In genomic region chr11:65159791-65160190, GRCm38 (mm10) we compare ENCODE assay signal across 29 mouse cellular contexts. TPM values are rescaled to one million over a fixed set of nuclear protein-coding genes. Genes with fewer than 3 reads are reported as not detected.
A peak's percentile ranks its signal among the peaks of the same experiment; 100 is the strongest.
DNase-seq lines count a peak whose midpoint lies in the region; ATAC-seq and TF ChIP-seq lines count a peak whose summit lies in the region.
"Had no signal": no experiment of that assay in that cellular context is flagged by ENCODE, and none has a peak within 500 bp of the region (broad histone marks: within the 10 kb centered on the region; RNA-seq: fewer than 3 reads in every experiment).

Gene 1700086D15Rik, minus strand, starts transcription at chr11:65159891.

- DNase-seq in heart, postnatal 36 days, result no peak
- DNase-seq in hindbrain, postnatal 0 days (ENCODE audit: low spot score), result no peak
- no peak for DNase-seq in lung, postnatal 0 days (ENCODE audit: low spot score)
- no peak for DNase-seq in lung, adult 2 months
- DNase-seq in gastrocnemius, postnatal 14 days, result no peak
- DNase-seq: adrenal gland, postnatal 36 days; cerebellum, adult 9-11 months; gastrocnemius, postnatal 36 days; kidney, adult 2 months; right cerebral cortex, adult 18-20 months; right cerebral cortex, postnatal 4 days; thymus, adult 2 months; thymus, postnatal 4 days had no signal

- 0 out of 2 replicates have a peak, but pooled peaks cover 5% of the 10 kb centered on the region for H3K27me3 ChIP-seq in heart, embryonic 13.5 days (replicated peaks)
- no peaks in the 10 kb centered on the region for H3K27me3 ChIP-seq in hindbrain, postnatal 0 days (ENCODE audit: insufficient read depth, low read length)
- H3K27me3 ChIP-seq in hindbrain, embryonic 16.5 days (replicated peaks; ENCODE audit: control insufficient read depth, insufficient read depth, low read length), result no peaks in the 10 kb centered on the region
- no peaks in the 10 kb centered on the region for H3K27me3 ChIP-seq in lung, postnatal 0 days (replicated peaks; ENCODE audit: insufficient read depth, low read length)
- H3K27me3 ChIP-seq in E14TG2a.4 (ENCODE audit: insufficient read depth, low read length), result no peaks in the 10 kb centered on the region; the same call in 1 of the 2 replicates

- H3K36me3 ChIP-seq in heart, embryonic 13.5 days, result no peaks in the 10 kb centered on the region
- H3K36me3 ChIP-seq in hindbrain, postnatal 0 days (ENCODE audit: insufficient read depth, low read length), result no peaks in the 10 kb centered on the region
- no peaks in the 10 kb centered on the region for H3K36me3 ChIP-seq in hindbrain, embryonic 16.5 days (ENCODE audit: control insufficient read depth, insufficient read depth, low read length)
- H3K36me3 ChIP-seq in lung, postnatal 0 days (ENCODE audit: insufficient read depth, low read length), result no peaks in the 10 kb centered on the region
- no peaks in the 10 kb centered on the region for H3K36me3 ChIP-seq in E14TG2a.4 (ENCODE audit: insufficient read depth, low read length)
- H3K36me3 ChIP-seq: forebrain, embryonic 10.5 days; G1E; midbrain, embryonic 12.5 days had no signal

- H3K27ac ChIP-seq in heart, embryonic 13.5 days (replicated peaks), result no peak within 1 kb of the TSS
- no peak within 1 kb of the TSS for H3K27ac ChIP-seq in hindbrain, postnatal 0 days
- no peak within 1 kb of the TSS for H3K27ac ChIP-seq in hindbrain, embryonic 16.5 days (ENCODE audit: low read depth, low read length)
- peak within 1 kb of the TSS; percentile 88; the same call in 1 of the 2 replicates for H3K27ac ChIP-seq in lung, postnatal 0 days (ENCODE audit: low read length)
- H3K27ac ChIP-seq: forebrain, embryonic 10.5 days; kidney, postnatal 0 days; midbrain, embryonic 12.5 days had no signal

- 85% methylated on average over 5 of the region's 5 CpGs for WGBS in heart, embryonic 13.5 days
- 96% methylated on average over 5 of the region's 5 CpGs for WGBS in hindbrain, postnatal 0 days
- WGBS in hindbrain, embryonic 16.5 days, result 95% methylated on average over 5 of the region's 5 CpGs
- 80% methylated on average over 5 of the region's 5 CpGs for WGBS in lung, postnatal 0 days
- WGBS in lung, adult 2 months, result 84% methylated on average over 5 of the region's 5 CpGs

- H3K4me1 ChIP-seq in heart, embryonic 13.5 days, result peaks cover 39% of the 10 kb centered on the region
- peaks cover 11% of the 10 kb centered on the region; the same call in 1 of the 2 replicates for H3K4me1 ChIP-seq in hindbrain, postnatal 0 days (ENCODE audit: insufficient read depth, low read length)
- H3K4me1 ChIP-seq in hindbrain, embryonic 16.5 days (ENCODE audit: control insufficient read depth, insufficient read depth, low read depth, low read length), result peaks cover 12% of the 10 kb centered on the region
- H3K4me1 ChIP-seq in lung, postnatal 0 days (ENCODE audit: insufficient read depth, low read depth, low read length), result 0 out of 2 replicates have a peak, but pooled peaks cover 5% of the 10 kb centered on the region
- peaks cover 5% of the 10 kb centered on the region for H3K4me1 ChIP-seq in lung, adult 2 months (ENCODE audit: control insufficient read depth, insufficient read depth, low read length)
- H3K4me1 ChIP-seq in E14TG2a.4 (replicated peaks; ENCODE audit: low read depth, low read length), result peaks cover 30% of the 10 kb centered on the region

- peak within 1 kb of the TSS; percentile 95 for H3K4me2 ChIP-seq in heart, embryonic 13.5 days
- peak within 1 kb of the TSS; percentile 89 for H3K4me2 ChIP-seq in hindbrain, postnatal 0 days (ENCODE audit: low read depth, low read length)
- H3K4me2 ChIP-seq in hindbrain, embryonic 16.5 days (ENCODE audit: low read length), result no peak within 1 kb of the TSS; the same call in 1 of the 2 replicates
- peak within 1 kb of the TSS; percentile 35 for H3K4me2 ChIP-seq in lung, postnatal 0 days (replicated peaks; ENCODE audit: low read depth, low read length)

- H3K9ac ChIP-seq in heart, embryonic 13.5 days, result no peak within 1 kb of the TSS
- H3K9ac ChIP-seq in hindbrain, postnatal 0 days (replicated peaks; ENCODE audit: low read length), result no peak within 1 kb of the TSS
- H3K9ac ChIP-seq in hindbrain, embryonic 16.5 days (ENCODE audit: low read depth, low read length), result no peak within 1 kb of the TSS
- H3K9ac ChIP-seq in lung, postnatal 0 days (replicated peaks; ENCODE audit: low read depth), result no peak within 1 kb of the TSS
- H3K9ac ChIP-seq: midbrain, embryonic 12.5 days had no signal

- no peak for TF ChIP-seq POLR2A in lung, adult 2 months (IDR thresholded peaks at IDR 0.05; ENCODE audit: borderline replicate concordance, extremely low read depth, low read depth, low read length)

- no peak for TF ChIP-seq EP300 in lung, postnatal 0 days (IDR thresholded peaks at IDR 0.05)

- H3K9me3 ChIP-seq in heart, embryonic 13.5 days, result no peaks in the 10 kb centered on the region
- no peaks in the 10 kb centered on the region for H3K9me3 ChIP-seq in hindbrain, postnatal 0 days (ENCODE audit: low read length)
- no peaks in the 10 kb centered on the region for H3K9me3 ChIP-seq in hindbrain, embryonic 16.5 days (ENCODE audit: control insufficient read depth, low read length)
- H3K9me3 ChIP-seq in lung, postnatal 0 days (ENCODE audit: low read length), result no peaks in the 10 kb centered on the region
- no peaks in the 10 kb centered on the region for H3K9me3 ChIP-seq in E14TG2a.4 (ENCODE audit: low read length)

- ATAC-seq in heart, embryonic 13.5 days (ENCODE audit: extremely low read depth, insufficient number of reproducible peaks, low FRiP score, low TSS enrichment), result no peak
- ATAC-seq in hindbrain, postnatal 0 days, result no peak
- no peak for ATAC-seq in hindbrain, embryonic 16.5 days
- ATAC-seq in lung, postnatal 0 days, result no peak
- ATAC-seq: Patski had no signal

- intact Hi-C loops in heart, postnatal 36 days (cut with DNase I), result loop anchor here (5.0 kb wide), 1 partner anchor 97 kb away; no protein-coding TSS in a partner anchor
- intact Hi-C loops in gastrocnemius, postnatal 14 days (cut with DNase I; ENCODE audit: low total_unique reads), result no loop called here

- H3K4me3 ChIP-seq in heart, embryonic 13.5 days, result no peak within 1 kb of the TSS
- no peak within 1 kb of the TSS for H3K4me3 ChIP-seq in hindbrain, postnatal 0 days (ENCODE audit: low read length)
- no peak within 1 kb of the TSS for H3K4me3 ChIP-seq in hindbrain, embryonic 16.5 days (ENCODE audit: low read length)
- no peak within 1 kb of the TSS for H3K4me3 ChIP-seq in lung, postnatal 0 days (ENCODE audit: low read depth, low read length)
- H3K4me3 ChIP-seq in lung, adult 2 months (replicated peaks; ENCODE audit: extremely low read depth, low read depth, low read length), result no peak within 1 kb of the TSS
- peak within 1 kb of the TSS; percentile 73; the same call in 1 of the 2 replicates for H3K4me3 ChIP-seq in E14TG2a.4 (replicated peaks; ENCODE audit: low read length)
- H3K4me3 ChIP-seq: forebrain, embryonic 10.5 days; midbrain, embryonic 12.5 days; myocyte had no signal

- no peak for TF ChIP-seq CTCF in hindbrain, postnatal 0 days (IDR thresholded peaks at IDR 0.05; ENCODE audit: low read depth)
- TF ChIP-seq CTCF in lung, postnatal 0 days (IDR thresholded peaks at IDR 0.05), result no peak
- TF ChIP-seq CTCF in lung, adult 2 months (IDR thresholded peaks at IDR 0.05; ENCODE audit: insufficient read depth, low read length), result no peak
- no peak for TF ChIP-seq CTCF in E14TG2a.4 (conservative IDR thresholded peaks at IDR 0.05; ENCODE audit: low read length)

RNA-seq across cellular contexts. Expression of gene 1700086D15Rik, which starts in this region (rescaled TPM):
- 0.13 and 0.18 TPM in 2 replicates for polyA plus RNA-seq in heart, embryonic 13.5 days (2015; fragmentation: Nextera tagmentation; extraction: Ambion mirVana)
- not detected for total RNA-seq in heart, postnatal 36 days (2021)
- total RNA-seq in hindbrain, postnatal 0 days (2014; rRNA removed), result 0.94 and 3.2 TPM in 2 replicates
- 0.39 and 0.59 TPM in 2 replicates for polyA plus RNA-seq in hindbrain, postnatal 0 days (2015; fragmentation: Nextera tagmentation; extraction: Ambion mirVana)
- 0.19 TPM in 1 of 2 replicates, not detected in the other for polyA plus RNA-seq in hindbrain, embryonic 16.5 days (2015; fragmentation: Nextera tagmentation; extraction: Ambion mirVana)
- 0.29 and 0.32 TPM in 2 replicates for polyA plus RNA-seq in lung, postnatal 0 days (2015; fragmentation: Nextera tagmentation; extraction: Ambion mirVana)
- polyA plus RNA-seq in lung, adult 2 months (2012; rRNA removed), result 0.27 and 0.32 TPM in 2 replicates
- total RNA-seq in gastrocnemius, postnatal 14 days (2021), result not detected
- total RNA-seq: hematopoietic stem cell, adult 5-6 weeks had no signal
- polyA plus RNA-seq: embryonic facial prominence, embryonic 11.5 days; forebrain, embryonic 10.5 days; G1E; intestine, embryonic 14.5 days; kidney, postnatal 0 days; large intestine, adult 2 months; liver, adult 2 months; liver, embryonic 16.5 days; myocyte; Patski; stomach, embryonic 14.5 days; thymus, adult 2 months had no signal
